Mouse (Mus musculus): ENCODE measurements at regions not wholly inside any gene's neighbourhood (a gene's known extent, or its start where the extent isn't known, plus 50 kb on each side); places are given as distances from the start of the nearest gene placed in this dataset.

DNA sequence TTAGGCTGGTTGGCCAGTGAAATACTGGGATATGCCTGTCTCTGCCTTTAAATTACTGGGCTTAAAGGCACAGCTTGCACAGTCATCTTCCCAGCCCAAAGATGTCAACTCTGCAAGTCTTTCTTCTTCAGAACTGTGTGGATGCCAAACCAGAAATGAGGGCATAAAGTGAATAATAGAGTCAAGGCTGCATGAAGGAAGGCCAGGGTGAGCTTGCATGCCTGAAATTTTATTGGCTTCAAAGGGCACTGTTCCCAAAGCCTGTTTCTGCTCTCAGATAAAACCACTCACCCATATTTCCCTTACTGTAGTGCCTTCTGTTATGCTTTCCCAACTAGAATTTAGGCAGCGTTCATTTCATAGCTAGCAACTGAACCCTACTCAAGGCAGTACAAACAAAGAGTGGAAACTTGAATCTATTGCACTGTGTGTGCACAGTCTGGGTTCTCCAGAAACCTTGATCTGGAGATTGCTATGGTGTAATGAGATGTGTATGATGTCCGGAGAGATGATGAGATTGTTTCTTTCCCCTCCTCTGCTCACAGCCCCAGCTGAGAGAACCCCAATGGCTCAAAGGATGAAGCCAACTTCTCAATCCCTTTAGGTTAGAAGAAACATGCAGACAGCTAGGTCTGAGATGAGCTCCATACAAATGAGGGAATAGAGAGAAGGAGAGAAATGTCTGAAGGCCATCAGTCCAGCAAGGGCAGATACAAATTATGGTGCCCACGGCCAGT lies 529.7 kb downstream of the 1810013L24Rik start:
- in situ Hi-C loops (cut with MboI; ENCODE audit: low pct_unique_long_range_greater_than_20kb in 1 of 2, low sequenced_read_pairs in 2 of 2, unreplicated experiment in 1 of 2): no loop called here

DNA sequence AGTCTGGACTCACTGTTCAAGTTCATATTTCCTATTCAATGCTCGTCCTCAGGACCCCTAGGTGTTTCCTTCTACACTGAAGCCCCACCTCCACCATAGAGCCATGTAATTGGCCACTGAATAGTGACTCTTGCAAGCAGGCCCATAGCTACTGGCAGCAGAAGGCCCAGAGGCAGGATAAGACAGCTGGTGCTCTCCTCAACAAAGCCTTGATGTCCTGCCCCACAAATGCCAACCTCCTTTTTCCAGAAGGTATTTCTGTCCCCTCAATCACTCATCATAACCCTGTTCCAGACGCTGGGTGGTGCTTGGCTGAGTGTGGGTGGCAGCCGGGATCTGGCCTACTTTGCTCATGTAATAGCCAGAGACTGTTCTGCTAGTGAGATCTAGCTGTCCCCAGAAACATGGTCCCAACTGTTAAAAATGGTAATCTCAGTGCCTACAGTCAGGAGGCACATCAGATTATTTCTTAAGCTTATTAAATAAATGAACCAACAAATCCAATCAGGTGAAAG lies 530.9 kb downstream of the 1810013L24Rik start:
- in situ Hi-C loops (cut with MboI; ENCODE audit: low pct_unique_long_range_greater_than_20kb in 1 of 2, low sequenced_read_pairs in 2 of 2, unreplicated experiment in 1 of 2): no loop called here

DNA sequence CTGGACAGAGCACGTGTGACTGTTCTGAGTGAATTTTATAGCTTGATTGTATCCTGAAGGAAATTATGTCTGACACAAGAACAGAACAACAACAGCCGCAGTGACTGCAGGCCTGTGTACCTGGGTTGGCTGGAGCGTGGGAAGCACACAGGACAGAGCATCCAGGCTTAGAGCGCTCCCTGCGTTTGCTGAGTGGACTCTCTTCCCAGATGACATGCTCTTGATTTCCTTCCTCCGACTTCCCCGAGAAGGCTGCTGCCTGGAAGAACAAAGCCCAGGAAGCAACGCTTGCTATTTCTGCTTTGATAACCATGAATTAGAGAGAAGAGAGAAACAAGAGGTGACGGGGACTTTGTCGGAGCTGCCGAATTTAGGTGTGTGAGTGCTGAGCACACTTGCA lies 532.2 kb downstream of the 1810013L24Rik start:
- in situ Hi-C loops (cut with MboI; ENCODE audit: low pct_unique_long_range_greater_than_20kb in 1 of 2, low sequenced_read_pairs in 2 of 2, unreplicated experiment in 1 of 2): no loop called here

DNA sequence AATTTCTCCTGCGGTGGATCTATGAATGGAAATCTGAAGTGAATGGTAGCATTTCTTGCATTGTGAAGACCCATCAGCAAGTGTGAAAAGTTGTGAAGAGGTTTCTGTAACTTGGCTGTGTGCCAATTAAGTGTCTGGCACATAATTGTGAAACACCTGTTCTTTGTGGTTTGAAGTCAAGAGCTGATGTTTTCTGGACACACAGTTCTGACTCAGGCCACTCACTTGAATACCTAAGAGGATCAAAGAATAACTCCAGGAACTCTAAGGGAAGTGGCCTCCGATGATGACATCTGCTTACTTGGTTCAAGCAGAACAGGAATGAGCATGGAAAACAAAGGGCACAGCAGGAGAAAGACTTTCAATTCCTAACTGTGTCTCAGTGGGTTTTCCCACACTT lies 534.2 kb downstream of the 1810013L24Rik start:
- in situ Hi-C loops (cut with MboI; ENCODE audit: low pct_unique_long_range_greater_than_20kb in 1 of 2, low sequenced_read_pairs in 2 of 2, unreplicated experiment in 1 of 2): no loop called here

DNA sequence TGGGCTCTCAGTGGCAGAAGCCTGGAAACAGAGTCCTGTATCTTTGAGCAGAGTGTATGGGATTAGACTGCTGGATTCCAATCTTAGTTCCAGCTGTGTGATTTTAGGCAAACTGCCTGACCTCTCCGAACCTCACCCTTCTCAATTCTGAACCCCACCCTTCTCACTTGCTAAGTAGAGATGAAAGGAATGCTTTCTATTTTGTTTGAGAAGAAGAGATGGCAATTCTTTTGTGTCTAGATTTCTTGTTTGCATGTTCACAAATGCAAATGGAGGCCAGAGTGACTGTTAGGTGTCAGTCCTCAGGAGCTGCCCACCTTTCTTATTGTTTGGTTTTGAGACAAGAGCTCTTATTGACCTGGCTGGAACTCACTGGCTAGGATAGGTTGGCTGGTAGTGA lies 561.1 kb downstream of the 1810013L24Rik start:
- in situ Hi-C loops (cut with MboI; ENCODE audit: low pct_unique_long_range_greater_than_20kb in 1 of 2, low sequenced_read_pairs in 2 of 2, unreplicated experiment in 1 of 2): no loop called here

DNA sequence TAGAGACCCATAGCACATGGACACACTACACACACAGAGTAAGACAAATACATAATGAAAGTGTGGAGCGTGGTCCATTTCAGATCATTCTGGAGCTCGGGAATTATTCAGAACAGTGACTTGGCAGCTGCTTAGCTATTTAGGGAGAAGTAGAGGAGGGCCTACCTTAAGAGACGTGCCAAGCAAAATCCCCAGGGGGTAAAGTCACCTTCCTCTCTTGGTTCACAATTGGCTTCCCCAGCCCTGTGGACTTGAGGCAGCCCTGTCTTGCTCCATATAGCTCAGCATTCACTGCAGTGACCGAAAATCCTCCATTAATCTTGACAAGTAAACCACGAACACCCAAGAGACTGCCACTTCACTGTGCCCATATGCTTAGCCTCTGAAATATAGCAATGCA lies 574.8 kb downstream of the 1810013L24Rik start:
- in situ Hi-C loops (cut with MboI; ENCODE audit: low pct_unique_long_range_greater_than_20kb in 1 of 2, low sequenced_read_pairs in 2 of 2, unreplicated experiment in 1 of 2): no loop called here

DNA sequence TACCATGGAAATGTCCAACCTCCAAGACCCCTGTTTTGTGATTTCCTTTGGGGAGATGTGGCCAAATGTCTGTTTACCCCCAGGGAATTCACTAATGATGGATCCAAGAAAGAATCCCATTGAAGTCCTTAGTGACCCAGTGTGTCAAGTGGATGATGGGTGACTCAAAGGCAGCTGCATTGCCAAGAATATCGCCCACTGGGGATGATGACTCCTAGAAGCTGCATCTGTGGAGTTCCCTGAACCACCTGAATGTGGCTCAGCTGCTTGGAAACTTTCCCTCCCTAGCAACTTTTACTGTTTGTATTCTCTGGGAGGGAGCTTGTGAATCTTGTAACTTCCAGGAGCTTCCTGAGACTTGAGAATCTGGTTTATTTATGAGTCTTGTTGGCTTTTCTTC lies 578.3 kb downstream of the 1810013L24Rik start:
- in situ Hi-C loops (cut with MboI; ENCODE audit: low pct_unique_long_range_greater_than_20kb in 1 of 2, low sequenced_read_pairs in 2 of 2, unreplicated experiment in 1 of 2): no loop called here

DNA sequence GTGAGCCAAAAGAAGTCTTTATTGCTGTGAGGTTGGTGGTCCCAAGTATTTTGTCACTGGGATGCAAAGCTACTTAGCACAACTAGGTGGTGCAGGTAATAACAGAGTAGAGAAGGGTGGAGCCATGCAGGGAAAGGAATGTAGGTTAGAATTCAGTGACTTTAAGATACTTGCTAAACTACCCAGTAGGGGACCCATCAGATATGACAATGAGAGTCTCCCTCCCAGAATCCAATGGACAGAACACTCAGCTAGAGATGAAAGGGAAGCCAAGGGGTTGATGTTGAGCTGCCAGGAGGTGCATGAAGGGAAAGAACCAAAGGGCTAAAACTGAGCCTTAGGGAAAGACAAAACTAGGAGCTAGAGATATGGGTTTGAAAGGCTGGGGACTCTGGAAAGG lies 564.9 kb downstream of the Grin2a start:
- in situ Hi-C loops (cut with MboI; ENCODE audit: low pct_unique_long_range_greater_than_20kb in 1 of 2, low sequenced_read_pairs in 2 of 2, unreplicated experiment in 1 of 2): no loop called here

DNA sequence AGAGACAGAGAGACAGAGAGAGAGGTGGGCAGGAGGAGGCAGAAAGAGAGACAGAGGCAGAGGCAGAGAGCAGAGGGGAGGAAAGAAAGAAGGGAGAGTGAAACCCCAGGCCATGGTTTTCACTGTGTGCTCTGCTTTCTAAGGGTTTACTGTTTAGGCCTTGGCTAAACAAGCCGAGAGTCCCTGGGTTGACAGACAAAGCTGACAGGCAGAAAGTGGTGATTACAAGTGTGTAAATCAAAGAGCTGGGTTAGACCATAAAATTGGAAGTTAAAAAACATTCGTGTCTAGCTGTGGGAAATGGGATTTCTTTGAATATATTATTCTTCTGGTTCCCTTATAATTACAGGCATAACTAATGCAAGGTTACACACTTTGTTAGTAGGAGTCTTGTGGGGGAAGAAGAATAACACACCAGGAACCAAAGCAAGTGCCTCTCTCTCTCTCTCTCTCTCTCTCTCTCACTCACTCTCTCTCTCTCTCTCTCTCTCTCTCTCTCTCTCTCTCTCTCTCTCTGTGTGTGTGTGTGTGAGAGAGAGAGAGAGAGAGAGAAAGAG lies 556.0 kb downstream of the Grin2a start:
- in situ Hi-C loops (cut with MboI; ENCODE audit: low pct_unique_long_range_greater_than_20kb in 1 of 2, low sequenced_read_pairs in 2 of 2, unreplicated experiment in 1 of 2): no loop called here

DNA sequence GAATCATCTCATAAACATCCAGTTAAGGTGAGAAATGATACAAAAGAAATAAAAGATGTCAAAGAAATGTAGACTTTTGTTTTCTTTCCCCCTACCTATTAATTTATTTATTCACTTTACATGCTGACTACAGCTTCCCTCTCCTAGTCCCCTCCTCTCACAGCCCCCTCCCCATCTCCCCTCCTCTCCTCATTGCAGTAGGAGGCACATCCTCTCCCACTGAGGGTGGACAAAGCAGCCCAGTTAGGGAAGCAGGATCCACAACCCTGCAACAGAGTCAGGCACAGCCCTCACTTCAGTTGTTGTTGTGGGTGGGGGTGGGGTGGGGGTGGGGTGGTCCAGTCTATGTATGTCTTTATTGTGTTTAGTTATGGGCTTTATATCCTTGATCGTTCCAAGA lies 555.5 kb downstream of the Grin2a start:
- in situ Hi-C loops (cut with MboI; ENCODE audit: low pct_unique_long_range_greater_than_20kb in 1 of 2, low sequenced_read_pairs in 2 of 2, unreplicated experiment in 1 of 2): no loop called here

DNA sequence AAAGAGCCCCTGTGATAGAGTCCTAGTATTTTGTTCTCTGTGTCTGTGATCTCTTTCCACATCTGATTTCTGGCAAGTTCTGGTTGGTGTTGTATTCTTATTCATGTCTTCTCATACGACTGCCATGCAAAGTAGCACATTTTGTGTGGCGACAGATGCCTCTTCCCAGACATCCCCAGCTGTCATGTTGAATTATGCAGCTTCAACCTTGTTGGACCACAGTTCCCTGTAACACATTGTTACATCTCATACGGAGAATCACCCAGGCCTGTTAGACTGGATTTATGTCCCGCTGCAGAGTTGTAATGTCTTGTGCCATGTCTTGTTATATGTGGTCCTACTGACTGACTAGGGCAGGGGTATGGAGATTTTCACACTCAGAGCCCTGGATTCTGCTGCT lies 543.3 kb downstream of the Grin2a start:
- in situ Hi-C loops (cut with MboI; ENCODE audit: low pct_unique_long_range_greater_than_20kb in 1 of 2, low sequenced_read_pairs in 2 of 2, unreplicated experiment in 1 of 2): loop anchor here in 1 of 2 experiments (25.0 kb wide), 1 partner anchor 440 kb away; no protein-coding TSS in a partner anchor

DNA sequence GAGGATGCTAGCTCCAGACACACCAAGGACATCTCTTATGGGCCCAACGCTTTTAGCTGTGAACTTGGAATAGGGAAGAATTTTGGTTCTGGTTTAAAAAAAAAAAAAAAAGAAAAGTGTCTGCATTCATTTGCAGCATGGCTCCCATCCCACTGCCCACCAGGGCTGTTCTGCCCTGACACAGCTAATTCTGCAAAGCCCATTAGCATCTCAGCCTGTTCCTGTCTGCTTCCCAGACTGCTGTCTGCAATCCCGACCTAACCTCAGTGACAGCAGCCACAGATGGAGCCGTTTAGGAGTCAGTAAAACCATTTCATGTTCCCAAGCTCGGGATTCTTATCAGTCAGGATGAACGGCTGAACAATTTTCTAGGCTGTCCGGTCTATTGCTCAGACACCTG lies 537.8 kb downstream of the Grin2a start:
- in situ Hi-C loops (cut with MboI; ENCODE audit: low pct_unique_long_range_greater_than_20kb in 1 of 2, low sequenced_read_pairs in 2 of 2, unreplicated experiment in 1 of 2): loop anchor here in 1 of 2 experiments (25.0 kb wide), 1 partner anchor 445 kb away; no protein-coding TSS in a partner anchor

DNA sequence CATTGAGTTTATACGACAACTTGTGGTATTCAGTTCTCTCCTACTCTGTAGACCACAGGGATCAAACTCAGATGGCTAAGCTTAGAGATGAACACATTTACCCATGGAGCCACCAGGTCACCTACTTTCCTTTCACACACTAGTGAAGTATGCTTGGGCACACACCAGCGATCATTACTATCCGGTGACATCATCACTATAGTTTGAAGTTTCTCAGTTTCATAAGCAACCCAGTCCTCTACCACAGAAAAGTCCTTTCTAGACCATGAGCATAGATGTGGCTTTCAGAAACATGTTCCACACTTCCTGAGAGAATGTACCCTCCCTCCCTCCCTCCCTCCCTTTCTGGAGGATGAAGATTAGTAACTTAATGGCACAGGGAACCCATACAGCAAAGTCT lies 532.9 kb downstream of the Grin2a start:
- in situ Hi-C loops (cut with MboI; ENCODE audit: low pct_unique_long_range_greater_than_20kb in 1 of 2, low sequenced_read_pairs in 2 of 2, unreplicated experiment in 1 of 2): loop anchor here in 1 of 2 experiments (25.0 kb wide), 1 partner anchor 450 kb away; no protein-coding TSS in a partner anchor

DNA sequence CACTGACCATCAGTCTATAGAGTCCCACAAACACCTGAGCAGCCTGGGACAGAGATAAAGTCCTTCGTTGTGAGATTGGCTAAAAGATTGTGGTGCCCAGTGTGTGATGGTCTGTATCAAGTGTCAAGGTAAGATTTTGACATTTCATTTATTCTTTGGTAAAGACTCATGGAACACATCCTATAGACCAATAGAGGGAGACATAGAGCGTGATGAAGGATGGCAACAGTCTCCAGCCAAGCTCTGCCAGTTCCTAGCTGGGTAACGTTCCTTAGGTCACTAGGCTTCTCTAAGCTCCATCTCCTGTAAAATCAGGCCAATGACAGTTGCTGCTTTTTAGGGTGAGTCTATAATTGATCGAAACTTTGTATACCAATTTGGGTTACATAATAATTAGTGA lies 526.0 kb downstream of the Grin2a start:
- in situ Hi-C loops (cut with MboI; ENCODE audit: low pct_unique_long_range_greater_than_20kb in 1 of 2, low sequenced_read_pairs in 2 of 2, unreplicated experiment in 1 of 2): loop anchor here in 1 of 2 experiments (25.0 kb wide), 1 partner anchor 457 kb away; no protein-coding TSS in a partner anchor

DNA sequence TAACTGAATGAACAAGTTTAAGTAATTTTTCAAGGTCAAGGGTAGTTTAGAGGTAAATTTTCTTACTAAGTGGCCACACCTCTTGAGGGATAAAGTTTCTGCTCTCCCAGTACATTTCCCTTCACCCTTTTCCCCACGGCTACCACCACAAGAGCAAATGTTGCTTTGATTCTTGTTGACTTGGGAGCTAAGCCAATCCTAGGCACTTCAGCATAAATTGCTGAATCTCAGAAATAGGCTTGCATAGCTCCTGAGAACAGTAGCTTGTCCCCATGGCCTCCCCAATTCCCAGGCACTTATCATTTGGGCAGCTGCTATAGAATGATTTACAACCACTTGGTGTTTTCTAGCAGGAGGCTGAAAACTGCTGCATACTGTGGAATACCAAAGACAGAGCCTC lies 510.1 kb downstream of the Grin2a start:
- in situ Hi-C loops (cut with MboI; ENCODE audit: low pct_unique_long_range_greater_than_20kb in 1 of 2, low sequenced_read_pairs in 2 of 2, unreplicated experiment in 1 of 2): no loop called here

DNA sequence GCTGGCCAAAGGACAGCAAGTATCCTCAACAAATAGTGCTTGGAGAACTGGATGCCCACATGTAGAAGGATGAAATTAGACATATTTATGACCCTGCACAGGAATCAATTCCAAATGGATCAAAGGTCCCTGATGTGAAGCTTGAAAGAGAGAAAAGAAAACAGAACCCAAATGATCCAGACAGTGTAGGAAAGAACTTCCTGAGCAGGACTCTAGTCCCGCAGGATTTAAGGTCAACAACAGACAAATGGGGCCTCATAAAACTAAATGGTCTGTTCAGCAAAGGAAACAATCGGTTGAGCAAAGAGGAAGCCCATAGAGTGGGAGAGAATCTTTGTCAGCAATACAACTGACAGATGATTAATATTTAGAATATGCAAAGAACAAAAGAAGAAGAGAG lies 497.1 kb downstream of the Grin2a start:
- in situ Hi-C loops (cut with MboI; ENCODE audit: low pct_unique_long_range_greater_than_20kb in 1 of 2, low sequenced_read_pairs in 2 of 2, unreplicated experiment in 1 of 2): no loop called here

DNA sequence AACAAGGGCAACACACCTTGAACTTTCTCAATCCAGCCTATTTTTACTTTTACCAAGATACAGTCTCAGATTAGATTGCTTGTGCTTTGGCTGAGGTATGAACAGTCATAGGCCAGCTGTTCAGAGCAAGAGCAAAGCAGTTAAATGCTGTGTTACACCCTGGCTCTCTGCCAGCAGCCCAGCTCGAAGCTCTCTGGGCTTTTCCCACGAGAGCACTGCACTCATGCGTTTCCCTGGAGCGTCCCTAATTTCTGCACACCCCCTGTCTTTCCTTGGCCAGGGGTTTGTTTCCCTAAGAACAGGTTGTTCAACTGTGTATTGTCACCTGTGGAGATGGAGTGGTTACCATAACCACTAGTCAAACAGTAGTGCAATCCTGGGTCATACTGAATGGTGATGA lies 493.6 kb downstream of the Grin2a start:
- in situ Hi-C loops (cut with MboI; ENCODE audit: low pct_unique_long_range_greater_than_20kb in 1 of 2, low sequenced_read_pairs in 2 of 2, unreplicated experiment in 1 of 2): no loop called here

DNA sequence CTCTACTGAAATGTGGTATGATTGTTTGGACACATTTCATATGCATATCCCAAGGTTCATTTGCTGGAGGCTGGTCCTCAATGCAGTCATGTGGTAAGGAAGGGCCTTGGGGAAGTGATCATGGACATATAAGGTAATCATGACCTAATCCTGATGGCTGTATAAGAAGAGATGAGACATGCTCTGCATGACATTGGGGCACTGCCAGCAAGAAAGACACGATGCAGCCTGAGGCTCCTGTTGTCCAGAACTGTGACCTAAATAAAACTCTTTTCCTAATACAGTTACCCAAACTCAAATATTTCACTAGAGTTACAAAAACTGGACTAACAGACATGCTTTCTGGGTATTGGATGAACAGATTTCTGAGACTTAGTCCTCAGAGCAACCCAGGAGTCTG lies 485.7 kb downstream of the Grin2a start:
- in situ Hi-C loops (cut with MboI; ENCODE audit: low pct_unique_long_range_greater_than_20kb in 1 of 2, low sequenced_read_pairs in 2 of 2, unreplicated experiment in 1 of 2): no loop called here

DNA sequence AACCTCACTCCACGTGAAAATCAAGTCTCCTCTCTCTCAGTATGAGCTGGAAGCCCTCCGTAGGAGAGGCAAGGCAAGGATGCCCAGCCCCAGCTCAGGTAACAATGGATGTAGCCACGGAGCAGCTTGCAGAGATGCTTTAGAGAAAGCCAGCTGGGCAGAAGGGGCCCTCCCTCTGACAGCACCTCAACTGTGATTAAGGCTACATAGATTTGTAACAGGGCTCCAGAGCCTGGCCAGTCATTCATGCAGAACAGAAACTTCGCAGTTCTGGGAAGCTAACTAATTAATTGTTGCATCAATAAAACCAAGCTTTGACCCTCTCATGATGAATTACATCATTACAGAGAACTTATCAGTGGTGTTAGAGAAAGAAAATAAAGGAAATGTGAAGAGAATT lies 480.8 kb downstream of the Grin2a start:
- in situ Hi-C loops (cut with MboI; ENCODE audit: low pct_unique_long_range_greater_than_20kb in 1 of 2, low sequenced_read_pairs in 2 of 2, unreplicated experiment in 1 of 2): no loop called here

All from mouse embryonic stem cell (cell line).